28 mouse cellular contexts compared by ENCODE assay signal in genomic region chr14:72700056-72700455, GRCm38 (mm10). TPM values are rescaled to one million over a fixed set of nuclear protein-coding genes. Genes with fewer than 3 reads are reported as not detected.
DNase-seq lines count a peak whose midpoint lies in the region; ATAC-seq and TF ChIP-seq lines count a peak whose summit lies in the region.
"Had no signal": no experiment of that assay in that cellular context is flagged by ENCODE, and none has a peak within 500 bp of the region (broad histone marks: within the 10 kb centered on the region; RNA-seq: fewer than 3 reads in every experiment).

No protein-coding gene starts in this region.

- H3K9me3 ChIP-seq in forebrain, embryonic 10.5 days = no peaks in the 10 kb centered on the region
- no peaks in the 10 kb centered on the region for H3K9me3 ChIP-seq in hindbrain, embryonic 10.5 days
- H3K9me3 ChIP-seq: embryonic facial prominence, embryonic 12.5 days; embryonic facial prominence, embryonic 15.5 days; forebrain, embryonic 12.5 days; forebrain, embryonic 15.5 days; G1E; heart, embryonic 10.5 days; heart, embryonic 13.5 days; hindbrain, embryonic 13.5 days; intestine, embryonic 15.5 days had no signal

- peak; percentile 13 for DNase-seq in CD4-positive helper T cell, adult 2 months (ENCODE audit: low read depth, low spot score)
- DNase-seq in forebrain, embryonic 10.5 days (ENCODE audit: extremely low spot score, low spot score) = no peak
- DNase-seq in hindbrain, embryonic 10.5 days (ENCODE audit: low spot score) = no peak
- DNase-seq in thymus, adult 2 months = no peak
- DNase-seq: adrenal gland, adult 8-10 months; adrenal gland, postnatal 25 days; cerebellum, adult 11-12 months; cerebellum, adult 8-10 months; cerebellum, postnatal 10 days; gastrocnemius, postnatal 25 days; heart, adult 2 months; heart, postnatal 14 days; heart, postnatal 4 days had no signal

- H3K27ac ChIP-seq in forebrain, embryonic 10.5 days = no peak overlapping the region
- H3K27ac ChIP-seq in hindbrain, embryonic 10.5 days = no peak overlapping the region
- no peak overlapping the region for H3K27ac ChIP-seq in thymus, adult 2 months (ENCODE audit: control insufficient read depth, insufficient read depth, low read length)
- H3K27ac ChIP-seq: embryonic facial prominence, embryonic 12.5 days; embryonic facial prominence, embryonic 15.5 days; forebrain, embryonic 12.5 days; forebrain, embryonic 15.5 days; heart, adult 2 months; heart, embryonic 10.5 days; heart, embryonic 13.5 days; hindbrain, embryonic 13.5 days; intestine, embryonic 15.5 days had no signal

- no peaks in the 10 kb centered on the region for H3K27me3 ChIP-seq in forebrain, embryonic 10.5 days (ENCODE audit: poor library complexity, severe bottlenecking)
- no peaks in the 10 kb centered on the region for H3K27me3 ChIP-seq in hindbrain, embryonic 10.5 days (ENCODE audit: insufficient read depth, poor library complexity, severe bottlenecking)
- no peaks in the 10 kb centered on the region for H3K27me3 ChIP-seq in thymus, adult 2 months (ENCODE audit: control insufficient read depth, insufficient read depth, low read length)
- H3K27me3 ChIP-seq: CH12.LX; embryonic facial prominence, embryonic 12.5 days; embryonic facial prominence, embryonic 15.5 days; forebrain, embryonic 12.5 days; forebrain, embryonic 15.5 days; heart, embryonic 13.5 days; hindbrain, embryonic 13.5 days; intestine, embryonic 15.5 days; Patski had no signal

- 89% methylated on average over 5 of the region's 5 CpGs for whole genome bisulfite sequencing in forebrain, embryonic 10.5 days
- WGBS in hindbrain, embryonic 10.5 days = 89% methylated on average over 5 of the region's 5 CpGs
- WGBS in thymus, adult 2 months = 12% methylated on average over 5 of the region's 5 CpGs

- TF ChIP-seq POLR2A in thymus, adult 2 months (IDR thresholded peaks at IDR 0.05; ENCODE audit: control insufficient read depth, extremely low read depth, insufficient read depth, low read length, poor library complexity) = no peak

- H3K4me3 ChIP-seq in forebrain, embryonic 10.5 days = no peak overlapping the region
- H3K4me3 ChIP-seq in hindbrain, embryonic 10.5 days = no peak overlapping the region
- no peak overlapping the region for H3K4me3 ChIP-seq in thymus, adult 2 months (ENCODE audit: control insufficient read depth, insufficient read depth, low read length)
- H3K4me3 ChIP-seq: embryonic facial prominence, embryonic 12.5 days; embryonic facial prominence, embryonic 15.5 days; forebrain, embryonic 12.5 days; forebrain, embryonic 15.5 days; heart, adult 2 months; heart, embryonic 10.5 days; heart, embryonic 13.5 days; hindbrain, embryonic 13.5 days; intestine, embryonic 15.5 days had no signal

- peak; percentile 94 for ATAC-seq in common myeloid progenitor, adult 5-6 weeks (replicated peaks; ENCODE audit: low read depth, poor library complexity, severe bottlenecking)
- peak; percentile 62 for ATAC-seq in megakaryocyte, adult 5-6 weeks (ENCODE audit: poor library complexity, severe bottlenecking)
- ATAC-seq in monocyte, adult 5-6 weeks (replicated peaks; ENCODE audit: insufficient number of reproducible peaks, low FRiP score, low TSS enrichment, poor library complexity, severe bottlenecking) = 0 out of 2 replicates have a peak, but pooled peaks have one; percentile 27
- ATAC-seq: forebrain, embryonic 15.5 days; hindbrain, embryonic 16.5 days; intestine, embryonic 15.5 days; Patski had no signal

- H3K4me1 ChIP-seq in forebrain, embryonic 10.5 days = no peaks in the 10 kb centered on the region
- H3K4me1 ChIP-seq in hindbrain, embryonic 10.5 days (replicated peaks) = no peaks in the 10 kb centered on the region
- H3K4me1 ChIP-seq in thymus, adult 2 months (replicated peaks; ENCODE audit: control insufficient read depth, insufficient read depth, low read length) = no peaks in the 10 kb centered on the region
- H3K4me1 ChIP-seq: embryonic facial prominence, embryonic 12.5 days; embryonic facial prominence, embryonic 15.5 days; forebrain, embryonic 12.5 days; forebrain, embryonic 15.5 days; heart, embryonic 10.5 days; heart, embryonic 13.5 days; hindbrain, embryonic 13.5 days; intestine, embryonic 15.5 days had no signal

- no peak for TF ChIP-seq CTCF in thymus, adult 2 months (IDR thresholded peaks at IDR 0.05; ENCODE audit: borderline replicate concordance, control insufficient read depth, extremely low read depth, insufficient read depth, low read length, poor library complexity)

- H3K36me3 ChIP-seq in forebrain, embryonic 10.5 days (replicated peaks) = no peaks in the 10 kb centered on the region
- H3K36me3 ChIP-seq in hindbrain, embryonic 10.5 days = no peaks in the 10 kb centered on the region
- H3K36me3 ChIP-seq in thymus, adult 2 months (ENCODE audit: control insufficient read depth, insufficient read depth, low read length) = no peaks in the 10 kb centered on the region
- H3K36me3 ChIP-seq: embryonic facial prominence, embryonic 12.5 days; embryonic facial prominence, embryonic 15.5 days; forebrain, embryonic 12.5 days; forebrain, embryonic 15.5 days; G1E; heart, embryonic 10.5 days; heart, embryonic 13.5 days; hindbrain, embryonic 13.5 days; intestine, embryonic 15.5 days had no signal

RNA-seq across cellular contexts. Expression of gene Fndc3a, which starts 9.7 kb away (rescaled TPM):
- total RNA-seq in common myeloid progenitor, adult 5-6 weeks (2017) = 37.3 and 43.8 TPM in 2 replicates
- 38.7 and 43.2 TPM in 2 replicates for total RNA-seq in megakaryocyte, adult 5-6 weeks (2015)
- total RNA-seq in megakaryocyte, adult 5-6 weeks (2017) = 40.7 and 49.9 TPM in 2 replicates
- total RNA-seq in monocyte, adult 5-6 weeks (2017) = 86.5 to 152 TPM (median 126 TPM) in 3 replicates
- polyA plus RNA-seq in forebrain, embryonic 10.5 days (2016; fragmentation: Nextera tagmentation; extraction: Ambion mirVana) = 36.7 and 37.5 TPM in 2 replicates
- polyA plus RNA-seq in hindbrain, embryonic 10.5 days (2016; fragmentation: Nextera tagmentation; extraction: Ambion mirVana) = 38.7 and 42.9 TPM in 2 replicates
- polyA plus RNA-seq in thymus, adult 2 months (2012; rRNA removed) = 39.1 and 39.8 TPM in 2 replicates

Comparison
In these comparisons a context has a peak if more than half of its experiments do, and no peak if none do; other contexts are left out.
1. ATAC-seq: peak in every context shown above with its lines; median percentile 94 in common myeloid progenitor, adult 5-6 weeks; 62 in megakaryocyte, adult 5-6 weeks; 27 in monocyte, adult 5-6 weeks.